ENCODE assay signal across 7 mouse cellular contexts in the genomic region with DNA sequence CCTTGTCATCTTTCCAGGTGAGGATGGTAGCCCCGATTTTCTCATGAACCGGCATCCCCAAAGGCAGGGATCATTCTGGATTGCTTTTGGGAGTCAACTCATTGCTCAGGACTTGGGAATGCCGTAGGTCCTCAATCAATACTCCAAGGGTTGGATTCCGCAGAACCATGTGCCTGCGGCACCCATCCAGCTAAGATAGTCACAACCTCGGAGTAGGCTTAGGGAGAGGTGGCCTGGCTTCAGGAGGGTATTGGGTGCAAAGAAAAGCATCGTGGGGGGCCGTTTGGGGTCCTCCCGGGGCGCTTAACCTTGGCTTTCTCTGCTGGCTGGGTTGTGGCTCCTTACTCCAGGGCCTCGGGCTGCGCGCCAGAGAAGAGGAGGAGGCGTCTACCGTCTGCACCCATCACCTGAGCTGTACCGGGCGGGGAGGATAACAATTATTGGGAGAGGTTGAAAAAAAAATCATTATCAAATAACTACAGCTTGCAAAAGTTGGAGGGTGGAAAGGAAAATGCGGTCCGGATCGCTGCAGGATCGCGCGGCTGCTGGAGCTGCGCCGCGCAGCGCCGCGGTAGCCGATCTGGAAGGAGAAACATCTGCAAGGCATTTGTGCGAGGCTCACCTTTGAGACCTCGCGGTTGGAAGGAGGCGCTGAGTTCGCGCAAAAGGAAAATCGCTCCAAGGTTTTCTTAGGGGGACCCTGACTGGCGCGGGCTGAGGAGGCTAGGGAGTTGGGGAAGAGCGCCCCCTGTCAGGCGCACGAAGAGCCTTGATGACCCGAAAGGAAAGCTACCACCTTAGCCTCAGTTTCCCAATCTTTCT. TPM values are rescaled to one million over a fixed set of nuclear protein-coding genes. Genes with fewer than 3 reads are reported as not detected.
DNase-seq lines count a peak whose midpoint lies in the region; ATAC-seq lines count a peak whose summit lies in the region.

No protein-coding gene starts in this region.

- peak overlapping the region; percentile 44 for H3K4me3 ChIP-seq in intestine, embryonic 15.5 days (replicated peaks)
- peak overlapping the region; percentile 48 for H3K4me3 ChIP-seq in limb, embryonic 10.5 days
- peak overlapping the region; percentile 44 for H3K4me3 ChIP-seq in midbrain, embryonic 12.5 days

- H3K4me1 ChIP-seq in intestine, embryonic 15.5 days (replicated peaks) = peaks cover 17% of the 10 kb centered on the region
- H3K4me1 ChIP-seq in limb, embryonic 10.5 days = peaks cover 51% of the 10 kb centered on the region
- peaks cover 15% of the 10 kb centered on the region for H3K4me1 ChIP-seq in midbrain, embryonic 12.5 days

- peak overlapping the region; percentile 50 for H3K9ac ChIP-seq in intestine, embryonic 15.5 days
- H3K9ac ChIP-seq in midbrain, embryonic 12.5 days (replicated peaks) = peak overlapping the region; percentile 39; the same call in 1 of the 2 replicates

- WGBS in intestine, embryonic 15.5 days = 3% methylated on average over 43 of the region's 43 CpGs
- 2% methylated on average over 43 of the region's 43 CpGs for WGBS in limb, embryonic 10.5 days
- 4% methylated on average over 43 of the region's 43 CpGs for WGBS in midbrain, embryonic 12.5 days

- no peaks in the 10 kb centered on the region for H3K27me3 ChIP-seq in intestine, embryonic 15.5 days (replicated peaks)
- H3K27me3 ChIP-seq in limb, embryonic 10.5 days (ENCODE audit: low read depth, poor library complexity, severe bottlenecking) = peaks cover 65% of the 10 kb centered on the region
- peaks cover 60% of the 10 kb centered on the region for H3K27me3 ChIP-seq in midbrain, embryonic 12.5 days

- H3K36me3 ChIP-seq in intestine, embryonic 15.5 days = no peaks in the 10 kb centered on the region
- H3K36me3 ChIP-seq in limb, embryonic 10.5 days = no peaks in the 10 kb centered on the region
- H3K36me3 ChIP-seq in midbrain, embryonic 12.5 days = no peaks in the 10 kb centered on the region

- H3K27ac ChIP-seq in intestine, embryonic 15.5 days = no peak overlapping the region
- peak overlapping the region; percentile 69 for H3K27ac ChIP-seq in limb, embryonic 10.5 days
- H3K27ac ChIP-seq in midbrain, embryonic 12.5 days (replicated peaks) = no peak overlapping the region

- intact Hi-C loops in gastrocnemius, postnatal 36 days (cut with DNase I) = loop anchor here (1.0 to 5.0 kb wide), 5 partner anchors 41 to 342 kb away; a partner anchor contains a TSS

- peak overlapping the region; percentile 87 for H3K4me2 ChIP-seq in intestine, embryonic 15.5 days (replicated peaks)
- peak overlapping the region; percentile 70 for H3K4me2 ChIP-seq in midbrain, embryonic 12.5 days (replicated peaks)

- peak; percentile 86 for ATAC-seq in intestine, embryonic 15.5 days
- ATAC-seq in midbrain, embryonic 12.5 days (ENCODE audit: low FRiP score, low read depth) = no peak

- DNase-seq in adrenal gland, adult 18-20 months (ENCODE audit: low spot score in 2 of 2) = peak; percentile 55 to 64
- DNase-seq in embryo, embryonic 10.5 days (ENCODE audit: low spot score) = peak; percentile 90
- DNase-seq in gastrocnemius, postnatal 36 days = peak; percentile 52 to 68
- peak; percentile 88 for DNase-seq in limb, embryonic 10.5 days (ENCODE audit: low spot score)
- peak; percentile 33 for DNase-seq in skeletal muscle tissue, adult 2 months (ENCODE audit: low read depth, low spot score)

- no peaks in the 10 kb centered on the region for H3K9me3 ChIP-seq in intestine, embryonic 15.5 days
- no peaks in the 10 kb centered on the region for H3K9me3 ChIP-seq in limb, embryonic 10.5 days (replicated peaks)
- no peaks in the 10 kb centered on the region for H3K9me3 ChIP-seq in midbrain, embryonic 12.5 days

RNA-seq across cellular contexts. Expression of a gene that starts 55.6 kb away (rescaled TPM):
- 10 to 100 TPM; 92.3 to 95.1 TPM for total RNA-seq in adrenal gland, adult 18-20 months (2021)
- 10 to 100 TPM; 73.6 to 80.1 TPM for total RNA-seq in gastrocnemius, postnatal 36 days (2021)
- polyA plus RNA-seq in intestine, embryonic 15.5 days (2015; fragmentation: Nextera tagmentation; extraction: Ambion mirVana) = 62.5 and 68.2 TPM in 2 replicates
- polyA plus RNA-seq in limb, embryonic 10.5 days (2016; fragmentation: Nextera tagmentation; extraction: Ambion mirVana) = 59.1 and 67.7 TPM in 2 replicates
- polyA plus RNA-seq in midbrain, embryonic 12.5 days (2016; fragmentation: Nextera tagmentation; extraction: Ambion mirVana) = 150 and 159 TPM in 2 replicates

Comparison
In these comparisons a context has a peak if more than half of its experiments do, and no peak if none do; other contexts are left out.
1. DNase-seq: peak in every context shown above with its lines; median percentile 90 in embryo, embryonic 10.5 days; 88 in limb, embryonic 10.5 days; 60 in gastrocnemius, postnatal 36 days; 60 in adrenal gland, adult 18-20 months; 33 in skeletal muscle tissue, adult 2 months.